Mouse (Mus musculus) duodenum, adult 2 months (tissue): ENCODE measurements around the gene Htra2. TPM values are rescaled to one million over a fixed set of nuclear protein-coding genes. Genes with fewer than 3 reads are reported as not detected.

Experiments
- polyA plus RNA-seq: library from polyadenylated mRNA; depleted of rRNA; stranded (reverse); fragments of >200 nt; gene quantifications from 2 replicates; pipeline ENCODE4 v1.2.3, GENCODE M21; 2012; ENCODE audit warnings: low replicate concordance; rRNA removed

Htra2 gene
- 24.9 and 33.2 TPM in 2 replicates for polyA plus RNA-seq

DNA sequence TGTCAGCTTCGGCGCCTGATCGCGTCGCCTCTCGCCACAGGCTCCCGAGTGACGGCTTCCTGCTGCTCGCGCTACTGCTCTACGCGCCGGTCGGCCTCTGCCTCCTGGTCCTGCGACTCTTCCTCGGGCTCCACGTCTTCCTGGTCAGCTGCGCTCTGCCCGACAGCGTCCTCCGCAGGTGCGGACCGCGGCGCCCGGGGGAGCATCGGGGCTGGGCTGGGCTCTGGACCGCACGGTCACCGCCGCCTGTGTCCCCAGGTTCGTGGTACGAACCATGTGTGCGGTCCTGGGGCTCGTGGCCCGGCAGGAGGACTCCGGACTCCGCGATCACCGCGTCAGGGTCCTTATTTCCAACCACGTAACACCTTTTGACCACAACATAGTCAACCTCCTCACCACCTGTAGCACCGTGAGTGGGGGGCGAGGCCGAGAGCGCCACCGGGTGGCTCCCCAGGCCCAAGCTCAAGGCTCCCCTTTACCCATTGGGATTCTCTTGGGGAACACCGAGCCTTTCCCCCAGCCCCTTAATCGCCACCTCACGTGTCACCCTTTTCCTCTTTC lies at the start of gene Htra2:
Htra2 (minus strand) TSS at position 403 of the 561 bp plus-strand sequence.

GRCm38 (mm10) chr6:83101316-83101687 lies 46.2 kb upstream of the Htra2 start, which contains the start of the genes Ccdc142 and Gm42688:
Gene Ccdc142, plus strand, starts transcription at chr6:83101601.
Gene Gm42688, plus strand, starts transcription at chr6:83101617.

DNA sequence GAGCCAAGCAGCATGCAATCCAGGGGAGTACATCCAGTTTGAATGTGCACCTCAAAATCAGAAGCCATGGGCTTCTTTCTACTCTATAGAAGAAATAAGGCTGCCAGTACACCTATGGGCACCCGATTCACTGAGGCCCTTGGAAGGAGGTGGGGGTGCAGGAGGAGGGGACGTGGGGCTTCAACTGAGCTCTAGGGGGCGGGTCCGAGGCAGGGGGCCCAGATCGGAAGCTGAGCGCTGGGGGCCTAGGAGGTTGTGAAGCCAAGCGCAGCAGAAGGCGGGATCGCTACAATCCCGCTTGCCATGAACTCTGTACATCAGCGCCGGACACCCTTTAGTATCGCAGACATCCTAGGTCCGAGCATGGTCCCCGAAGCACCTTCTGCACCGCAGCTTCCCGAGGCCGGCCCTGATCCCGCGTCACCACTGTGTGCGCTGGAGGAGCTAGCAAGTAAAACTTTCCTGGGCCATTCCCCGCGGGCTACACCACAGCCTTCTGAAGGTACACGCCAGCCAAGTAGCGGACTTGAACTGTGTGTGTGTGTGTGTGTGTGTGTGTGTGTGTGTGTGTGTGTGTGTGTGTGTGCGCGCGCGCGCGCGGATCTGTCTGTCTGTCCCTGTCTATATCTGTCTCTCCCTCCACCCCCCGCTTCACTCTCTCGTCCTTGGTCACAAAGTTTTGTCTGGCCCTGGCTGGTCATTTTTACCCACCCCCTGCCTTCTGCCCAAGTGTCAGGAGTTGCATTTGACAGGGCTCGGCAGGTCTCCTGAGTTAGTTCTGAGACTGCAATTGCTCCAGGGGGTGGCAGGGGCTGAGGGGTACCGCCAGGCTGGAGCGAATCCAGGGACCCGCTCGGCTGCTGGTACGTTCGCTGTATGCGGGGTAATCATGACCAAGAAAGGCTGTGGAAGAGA lies 31.3 kb upstream of the Htra2 start, which contains the start of gene Lbx2:
Lbx2 (plus strand) TSS at position 247 of the 915 bp plus-strand sequence.

GRCm38 (mm10) chr6:83077630-83078323 lies 22.7 kb upstream of the Htra2 start, which contains the start of gene Pcgf1:
Gene Pcgf1, plus strand, starts transcription at chr6:83077869.

DNA sequence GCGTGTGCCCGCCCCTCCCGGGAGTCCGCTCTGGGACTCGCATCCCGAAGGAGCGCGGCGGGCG lies 15.0 kb upstream of the Htra2 start, which contains the start of gene Tlx2:
Tlx2 (minus strand) TSS at position 47 of the 64 bp plus-strand sequence.

DNA sequence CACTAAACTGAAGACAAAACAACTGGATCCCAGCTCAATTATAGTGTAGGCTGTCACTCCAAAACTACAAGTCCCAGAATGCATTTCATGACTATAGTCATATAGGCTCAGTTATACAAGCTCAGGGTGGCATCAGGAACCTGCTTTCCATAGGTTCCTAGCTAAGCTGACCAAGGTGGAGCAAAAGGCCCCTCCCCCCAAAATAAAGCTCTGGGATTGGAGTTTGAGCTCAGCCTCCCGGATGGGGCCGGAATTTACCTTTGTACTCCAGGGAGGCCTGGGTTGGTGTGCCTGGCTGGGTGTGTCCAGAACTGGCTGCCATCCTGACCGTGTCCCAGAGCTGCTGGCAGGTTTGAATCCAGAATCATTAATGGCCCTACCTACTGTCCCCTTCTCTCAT lies 2.7 kb upstream of the Htra2 start, which contains the start of gene Dqx1:
Dqx1 (plus strand) TSS at position 55 of the 400 bp plus-strand sequence.

GRCm38 (mm10) chr6:83054074-83054851 lies 810 bp downstream of the Htra2 start, which contains the start of gene Aup1:
Gene Aup1, plus strand, starts transcription at chr6:83054521.

DNA sequence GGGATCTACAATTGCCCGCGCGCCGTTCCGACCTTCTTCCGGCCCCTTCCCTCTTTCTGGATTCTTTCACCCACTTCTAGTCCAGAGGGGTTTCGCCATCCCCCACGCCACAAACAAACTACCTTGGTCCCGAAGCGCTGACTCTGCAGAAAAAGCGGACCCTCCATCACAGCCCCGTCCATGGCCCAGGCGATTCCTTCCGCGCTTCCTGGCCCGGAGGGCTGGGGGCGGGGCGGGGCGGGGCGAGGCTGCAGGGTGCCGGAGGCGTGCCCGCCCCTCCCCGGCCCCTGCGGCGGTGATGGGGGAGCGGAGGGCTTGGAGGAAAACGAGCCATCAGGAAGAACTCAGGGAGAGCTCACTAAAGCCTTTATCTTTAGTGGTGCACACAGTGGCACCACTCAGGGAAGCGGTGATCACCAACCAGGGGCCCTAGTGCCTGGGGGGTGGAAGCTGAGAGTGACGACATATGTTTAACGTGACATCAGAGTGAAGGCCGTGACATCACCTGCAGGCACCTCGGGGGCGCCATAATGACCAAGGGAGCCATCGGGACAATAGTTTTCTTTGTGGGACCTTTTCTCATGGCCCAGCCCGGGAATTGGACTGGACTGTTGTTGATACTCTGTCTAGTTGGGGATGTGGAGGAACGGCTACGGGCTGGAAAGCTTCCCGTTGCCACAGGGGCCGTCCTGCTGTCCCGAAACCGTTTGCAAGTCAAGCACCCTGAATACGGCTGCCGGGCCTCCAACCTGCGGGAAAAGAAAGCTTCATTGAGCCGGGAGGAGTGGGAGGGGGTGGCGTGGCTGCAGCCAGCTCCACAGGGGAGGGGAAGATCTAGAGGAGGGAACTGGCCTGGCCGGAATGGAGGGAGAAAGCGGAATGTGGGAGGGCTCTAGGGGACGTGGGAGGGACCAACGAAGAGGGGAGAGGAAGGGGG lies 21.6 kb downstream of the Htra2 start, which contains the start of the genes Dok1 and Loxl3:
Dok1 (minus strand) TSS at position 223 of the 937 bp plus-strand sequence.
Loxl3 (plus strand) TSS at position 925 of the 937 bp plus-strand sequence.

Other genes starting within 250 kb of the Htra2 start
- 0.37 and 0.41 TPM in 2 replicates for gene Sema4f, start 115.5 kb downstream of the Htra2 start, polyA plus RNA-seq
- gene M1ap, start 108.4 kb downstream of the Htra2 start, polyA plus RNA-seq: 0.46 TPM in 1 of 2 replicates, not detected in the other
- gene Dok1, start 21.8 kb downstream of the Htra2 start, polyA plus RNA-seq: 5.2 and 5.9 TPM in 2 replicates
- 0.98 and 1.3 TPM in 2 replicates for gene Loxl3, start 21.1 kb downstream of the Htra2 start, polyA plus RNA-seq
- 823 and 950 TPM in 2 replicates for gene Aup1, start 752 bp downstream of the Htra2 start, polyA plus RNA-seq
- 38.3 and 46.4 TPM in 2 replicates for gene Dqx1, start 2.6 kb upstream of the Htra2 start, polyA plus RNA-seq
- 6.0 and 9.6 TPM in 2 replicates for gene Tlx2, start 15.0 kb upstream of the Htra2 start, polyA plus RNA-seq
- gene Pcgf1, start 22.6 kb upstream of the Htra2 start, polyA plus RNA-seq: 6.3 and 8.7 TPM in 2 replicates
- gene Lbx2, start 31.1 kb upstream of the Htra2 start, polyA plus RNA-seq: 1.1 and 1.3 TPM in 2 replicates
- 10.7 and 21.4 TPM in 2 replicates for gene Ccdc142, start 46.3 kb upstream of the Htra2 start, polyA plus RNA-seq
- gene Gm42688, start 46.3 kb upstream of the Htra2 start, polyA plus RNA-seq: 5.3 and 7.2 TPM in 2 replicates
- gene Mrpl53, start 53.8 kb upstream of the Htra2 start, polyA plus RNA-seq: 55.7 and 58.1 TPM in 2 replicates
- gene Mogs, start 60.2 kb upstream of the Htra2 start, polyA plus RNA-seq: 51.8 and 63.1 TPM in 2 replicates
- 246 and 297 TPM in 2 replicates for gene Wbp1, start 66.3 kb upstream of the Htra2 start, polyA plus RNA-seq
- gene Ino80b, start 70.2 kb upstream of the Htra2 start, polyA plus RNA-seq: 48.4 and 118 TPM in 2 replicates
- 115 and 204 TPM in 2 replicates for gene Rtkn, start 80.2 kb upstream of the Htra2 start, polyA plus RNA-seq
- gene Wdr54, start 101.1 kb upstream of the Htra2 start, polyA plus RNA-seq: 1.0 and 1.3 TPM in 2 replicates
- gene 1700003E16Rik, start 101.1 kb upstream of the Htra2 start, polyA plus RNA-seq: 0.15 and 0.22 TPM in 2 replicates
- gene Dctn1, start 110.6 kb upstream of the Htra2 start, polyA plus RNA-seq: 119 and 175 TPM in 2 replicates
- gene Slc4a5, start 164.6 kb upstream of the Htra2 start, polyA plus RNA-seq: 31.0 and 32.6 TPM in 2 replicates